Mouse (Mus musculus): ENCODE measurements around the gene Hrk.
A peak's percentile ranks its signal among the peaks of the same experiment; 100 is the strongest.

- peak; percentile 24; the same call in 1 of the 2 replicates for TF ChIP-seq CTCF (IDR thresholded peaks at IDR 0.05; ENCODE audit: borderline replicate concordance, extremely low read depth, insufficient read depth, insufficient read length)
- TF ChIP-seq POLR2A (IDR thresholded peaks at IDR 0.05; ENCODE audit: borderline replicate concordance, extremely low read depth, insufficient read depth, insufficient read length, poor library complexity, severe bottlenecking) = no peak
Observed at GRCm38 (mm10) chr5:118169222-118170221, 5.1 kb downstream of the Hrk start.

Measured in brain, embryonic 14.5 days (tissue).